Mouse (Mus musculus) layer of hippocampus, postnatal 14 days (tissue): ENCODE data around the gene Dennd1c. TPM values are rescaled to one million over a fixed set of nuclear protein-coding genes. Genes with fewer than 3 reads are reported as not detected.

ENCODE experiments used
- DNase-seq, 2 experiments: peaks; one replicate each; pipeline ENCODE4 v3.0.0; 2021 to 2022; ENCODE audit warnings: low spot score in 2 of 2, mixed read lengths in 1 of 2
- total RNA-seq, 2 experiments: library from RNA; stranded (reverse); gene quantifications; 2 replicates each; pipeline ENCODE4 v1.2.3; 2021

Gene Dennd1c
- total RNA-seq, 2 experiments from 2014 or later, result 1.4 to 2.9 TPM

DNA sequence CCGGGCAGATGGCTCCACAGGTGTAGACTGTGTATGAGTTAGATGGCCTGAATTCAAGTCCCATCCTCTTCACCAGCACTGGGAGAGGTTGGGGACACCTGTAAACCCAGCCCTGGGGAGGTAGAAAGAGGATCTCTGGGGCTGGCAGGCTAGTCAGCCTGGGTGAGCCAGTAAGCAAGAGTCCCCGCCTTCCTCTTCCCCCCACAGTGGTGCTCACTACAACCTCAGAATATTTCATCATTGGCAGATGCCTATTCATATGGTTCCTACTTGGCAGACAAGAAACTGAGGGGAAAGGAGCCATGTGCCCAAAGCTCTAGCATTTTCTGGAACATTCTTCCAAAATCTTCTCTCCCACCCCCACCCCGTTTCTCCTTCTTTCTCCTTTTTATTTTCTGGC is 29.5 kb downstream of the Dennd1c start:
- peak in 1 of 2 experiments; percentile 49 for DNase-seq

- no peak for DNase-seq
These were observed 30.9 kb downstream of the Dennd1c start for GRCm38 (mm10) chr17:57047406-57047805.

DNA sequence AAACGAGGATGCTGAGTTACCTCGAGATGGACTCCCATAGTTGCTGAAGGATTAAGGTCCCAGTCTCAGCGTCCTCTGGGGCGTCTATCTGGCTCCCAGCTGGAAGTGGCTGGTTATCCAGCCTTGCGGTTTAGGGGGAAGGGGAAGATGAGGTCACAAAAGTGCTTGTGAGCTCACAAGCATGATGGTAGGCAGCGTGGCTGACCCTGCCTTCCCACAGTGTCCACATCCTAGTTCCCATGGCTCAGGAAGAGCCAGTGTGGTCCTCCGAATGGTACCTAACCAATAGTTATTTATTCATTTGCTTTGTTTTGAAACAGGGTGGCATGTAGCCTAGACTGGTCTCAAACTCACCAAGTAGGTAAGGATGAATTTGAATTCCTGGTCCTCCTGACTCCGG is 36.8 kb downstream of the Dennd1c start, which contains the start of gene Slc25a41:
TSS of gene Slc25a41 (minus strand) at position 101 of the 400 bp plus-strand sequence.
- DNase-seq, result no peak

DNA sequence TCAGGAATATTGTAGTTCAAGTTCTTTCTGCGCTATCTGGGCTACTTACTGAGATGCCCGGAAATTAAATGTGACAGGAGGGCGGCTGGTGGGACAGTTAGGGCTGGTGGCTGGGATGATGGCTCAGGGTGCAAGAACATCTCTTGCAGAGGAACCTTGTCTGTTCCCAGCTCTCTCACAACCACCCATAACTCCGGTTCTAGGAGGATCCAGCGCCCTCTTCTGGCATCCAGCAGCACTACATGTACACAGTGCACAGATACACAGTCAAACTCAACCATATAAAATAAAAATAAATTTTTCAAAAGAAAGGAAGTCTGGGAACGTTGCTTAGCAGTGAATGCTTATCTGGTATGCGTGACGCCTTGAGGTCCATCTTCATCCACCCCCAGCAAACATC is 39.3 kb downstream of the Dennd1c start:
- no peak for DNase-seq

DNA sequence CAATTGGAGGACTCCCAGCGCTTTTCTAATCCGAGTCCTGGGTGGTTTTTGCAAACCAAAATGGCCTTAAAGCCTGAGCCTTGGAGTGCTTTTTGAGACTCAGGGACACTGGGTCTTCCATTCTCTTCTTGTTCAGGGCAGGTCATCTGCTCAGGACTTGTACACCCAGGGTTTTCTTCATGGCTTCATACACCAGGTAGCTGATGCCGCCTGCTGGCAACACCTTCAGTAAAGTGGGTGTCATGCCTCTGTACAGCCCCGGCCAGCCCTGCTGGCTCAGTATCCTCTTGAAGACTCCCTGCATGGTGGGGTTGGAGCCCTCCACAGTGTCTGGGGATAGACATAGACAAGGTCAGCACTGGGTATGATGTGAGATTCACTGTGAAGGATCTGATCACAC is 45.5 kb downstream of the Dennd1c start:
- DNase-seq, result no peak

DNA sequence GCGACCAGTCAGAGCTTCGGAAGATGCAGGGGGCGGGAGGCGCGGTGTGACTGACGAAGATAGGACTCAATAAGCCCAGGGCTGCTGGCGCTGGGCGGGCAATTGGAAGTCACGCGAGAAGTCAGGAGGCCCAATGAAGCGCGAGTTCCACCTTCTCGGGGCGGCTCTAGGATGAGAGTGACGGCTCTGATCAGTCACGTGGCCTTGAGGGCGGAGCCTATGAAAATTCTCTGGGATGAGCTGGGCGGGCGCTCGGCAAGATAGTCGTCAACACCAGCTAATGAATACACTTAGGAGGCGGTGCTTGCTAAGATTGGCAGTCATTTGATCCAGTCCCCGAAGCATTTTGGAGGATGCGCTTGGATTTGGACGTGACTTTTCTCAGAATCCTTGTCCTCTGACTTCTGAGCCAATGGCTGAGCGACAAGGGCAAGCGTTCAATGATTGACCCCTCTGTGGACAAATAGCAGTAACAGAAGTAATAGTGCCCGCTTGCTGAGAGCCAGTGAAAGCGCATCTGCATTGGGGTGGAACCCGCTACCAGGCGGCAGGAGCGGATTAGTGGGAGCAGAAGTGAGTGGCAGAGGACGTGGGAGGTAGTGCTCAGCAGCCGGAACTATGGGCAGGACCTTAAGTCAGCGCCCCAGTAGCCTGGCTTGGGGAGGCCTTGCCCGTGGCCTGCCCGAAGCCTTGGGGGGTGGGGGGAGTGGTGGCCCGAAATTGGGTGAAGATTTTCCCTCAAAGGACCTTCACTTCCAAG is 46.5 kb downstream of the Dennd1c start:
- DNase-seq, result peak; percentile 99 to 100

GRCm38 (mm10) chr17:57030931-57031660 is 47.2 kb downstream of the Dennd1c start, which contains the start of gene Khsrp:
Gene Khsrp, minus strand, starts transcription at chr17:57031522.
- DNase-seq, result peak in 1 of 2 experiments; percentile 39

DNA sequence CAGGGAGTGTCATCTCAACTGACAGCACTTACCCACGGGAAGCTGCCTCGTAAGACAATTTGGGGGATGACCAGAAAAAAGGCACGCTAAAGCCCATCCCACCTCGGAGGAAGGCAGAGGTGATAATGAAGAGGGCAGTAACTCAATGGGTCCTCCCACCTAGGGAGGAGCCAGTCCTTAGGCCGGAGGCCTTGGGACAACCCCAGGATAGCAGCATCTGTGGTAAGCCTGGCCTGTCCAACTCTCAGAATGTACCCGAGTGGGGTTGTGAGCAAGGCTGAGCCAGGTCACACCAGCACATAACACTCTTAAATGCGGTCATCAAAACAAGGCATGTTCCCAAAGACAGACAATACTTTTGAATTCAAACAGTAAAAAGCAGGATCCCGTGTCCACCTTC is 48.6 kb downstream of the Dennd1c start:
- DNase-seq, result no peak

DNA sequence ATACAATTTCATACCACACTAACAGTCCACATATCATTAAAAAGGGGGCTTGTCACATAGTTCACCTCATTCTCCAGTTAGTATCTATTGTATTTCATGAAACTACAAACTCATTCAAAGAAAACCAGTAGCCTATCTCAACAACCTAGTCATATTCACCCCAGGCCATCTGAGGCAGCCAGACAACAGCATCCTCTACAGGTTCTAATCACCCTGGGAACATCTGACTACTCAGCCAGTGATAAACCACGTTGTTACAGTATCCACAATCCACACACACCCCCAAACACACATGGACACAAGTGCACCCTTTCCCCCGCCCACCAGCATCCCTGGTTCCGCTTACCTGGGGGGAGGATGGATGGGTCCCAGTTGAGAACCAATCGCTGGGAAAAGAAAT is 50.8 kb downstream of the Dennd1c start:
- DNase-seq, result no peak

GRCm38 (mm10) chr17:57020960-57021359 is 57.4 kb downstream of the Dennd1c start:
- DNase-seq, result no peak

DNA sequence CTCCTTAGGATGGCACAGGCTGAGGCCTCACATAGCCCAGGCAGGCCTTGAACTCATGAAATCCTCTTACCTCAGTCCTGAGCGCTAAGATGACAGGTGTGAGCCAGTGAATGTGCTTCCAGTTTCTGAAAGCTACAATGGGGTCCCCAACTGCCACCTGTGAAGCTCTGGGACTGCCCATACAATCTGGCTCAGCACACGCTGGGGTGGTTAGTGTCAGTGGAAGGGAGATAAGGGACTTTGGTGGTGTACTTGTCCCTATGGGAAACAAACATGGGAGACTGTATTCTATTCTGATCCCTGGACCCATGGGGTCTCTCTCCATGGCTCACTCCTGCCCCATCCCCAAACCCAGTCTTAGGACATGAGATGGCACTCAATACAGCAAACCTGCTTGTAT is 58.6 kb downstream of the Dennd1c start:
- DNase-seq, result no peak

Other genes starting within 250 kb of the Dennd1c start
- 1 to 10 TPM; 3.0 to 4.2 TPM for gene Rfx2, start 247.5 kb downstream of the Dennd1c start, total RNA-seq
- not detected for gene Acsbg2, start 204.1 kb downstream of the Dennd1c start, total RNA-seq
- under 1 TPM; 0.24 to 0.28 TPM for gene 1700061G19Rik, start 203.0 kb downstream of the Dennd1c start, total RNA-seq
- gene Mllt1, start 143.1 kb downstream of the Dennd1c start, total RNA-seq, result 10 to 100 TPM; 59.6 to 64.8 TPM
- gene Acer1, start 96.4 kb downstream of the Dennd1c start, total RNA-seq, result not detected
- gene Clpp, start 88.2 kb downstream of the Dennd1c start, total RNA-seq, result 10 to 100 TPM; 56.1 to 58.3 TPM
- gene Alkbh7, start 81.2 kb downstream of the Dennd1c start, total RNA-seq, result 10 to 100 TPM; 18.2 to 22.3 TPM
- gene Pspn, start 78.5 kb downstream of the Dennd1c start, total RNA-seq, result not detected
- gene Gtf2f1, start 67.2 kb downstream of the Dennd1c start, total RNA-seq, result 10 to 100 TPM; 51.0 to 56.0 TPM
- under 1 TPM in 1 of 2 experiments, not detected in 1; 0.28 TPM for gene Gm17949, start 67.0 kb downstream of the Dennd1c start, total RNA-seq
- gene Khsrp, start 47.0 kb downstream of the Dennd1c start, total RNA-seq, result 100 to 1,000 TPM; 104 to 111 TPM
- not detected for gene Slc25a41, start 36.9 kb downstream of the Dennd1c start, total RNA-seq
- 1 to 10 TPM in 1 of 2 experiments, under 1 TPM in 1; 0.79 to 1.6 TPM for gene Crb3, start 19.4 kb downstream of the Dennd1c start, total RNA-seq
- 100 to 1,000 TPM; 338 to 358 TPM for gene Slc25a23, start 18.7 kb downstream of the Dennd1c start, total RNA-seq
- 100 to 1,000 TPM; 714 to 754 TPM for gene Tubb4a, start 9.3 kb upstream of the Dennd1c start, total RNA-seq
- under 1 TPM; 0.50 to 0.60 TPM for gene Tnfsf9, start 26.8 kb upstream of the Dennd1c start, total RNA-seq
- gene Cd70, start 71.3 kb upstream of the Dennd1c start, total RNA-seq, result under 1 TPM in 1 of 2 experiments, not detected in 1; 0.48 TPM
- not detected for gene Tnfsf14, start 115.7 kb upstream of the Dennd1c start, total RNA-seq
- 1 to 10 TPM; 1.6 to 4.2 TPM for gene C3, start 149.6 kb upstream of the Dennd1c start, total RNA-seq
- gene Gpr108, start 169.9 kb upstream of the Dennd1c start, total RNA-seq, result 10 to 100 TPM; 18.0 to 20.5 TPM
- gene Trip10, start 170.9 kb upstream of the Dennd1c start, total RNA-seq, result 10 to 100 TPM in 1 of 2 experiments, 1 to 10 TPM in 1; 9.1 to 10.3 TPM
- 1 to 10 TPM; 5.0 to 5.3 TPM for gene Vav1, start 200.6 kb upstream of the Dennd1c start, total RNA-seq